Mouse (Mus musculus) v-Abl transformed pro-B cells (cell line): ENCODE data around the gene Ric8a.

Source experiments
- in situ Hi-C, 2 experiments: fragments of 400-800 bp; cut with MboI; formaldehyde crosslinking; loops; one replicate each; pipeline ENCODE4 v1.15.1; 2025; ENCODE audit not compliant: unreplicated experiment in 2 of 2

Ric8a gene

DNA sequence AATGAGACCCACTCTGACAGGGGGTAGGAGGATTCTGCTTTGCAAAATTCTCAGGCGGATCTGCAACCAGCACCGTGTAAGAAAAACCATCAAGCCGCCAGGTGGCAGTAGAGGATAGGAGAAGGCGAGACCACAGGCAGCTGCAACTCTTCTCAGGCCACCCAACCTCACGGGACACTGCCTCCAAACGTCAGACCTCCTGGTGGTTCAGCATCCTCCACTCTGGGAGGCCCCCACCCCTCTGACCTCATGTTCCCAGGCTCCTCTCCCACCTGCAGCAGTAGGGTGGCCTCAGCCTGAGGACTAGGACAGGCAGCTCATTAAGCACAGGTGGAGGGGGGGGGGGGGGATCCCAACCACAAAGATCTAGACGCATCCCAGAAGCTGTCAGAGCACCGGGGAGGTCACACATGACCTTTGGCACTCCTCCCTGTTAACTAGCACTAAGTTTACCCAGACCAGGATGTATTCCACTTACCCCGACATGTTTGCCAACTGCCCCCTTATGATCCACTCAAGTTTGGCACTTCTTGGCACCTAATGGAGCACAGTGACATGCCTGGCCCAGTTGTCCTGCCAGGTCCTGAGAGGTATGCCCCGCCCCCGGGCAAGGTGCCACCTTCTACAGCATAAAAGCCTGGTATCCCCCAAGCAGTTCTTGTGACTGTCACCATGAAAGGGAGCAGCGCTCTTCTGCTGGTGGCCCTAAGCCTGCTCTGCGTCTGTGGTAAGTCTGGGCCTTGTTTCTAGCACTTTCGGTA is 11.7 kb upstream of the Ric8a start, which contains the start of gene Scgb1c1:
Gene Scgb1c1 (plus strand): TSS at position 643 of the 761 bp plus-strand sequence.
- in situ Hi-C loops: loop anchor here (5.0 to 25.0 kb wide), 7 partner anchors 57 to 817 kb away; partner anchors contain the start of genes Cox8b (in 2 of the 2) and Muc6 (in 1 of the 2)

DNA sequence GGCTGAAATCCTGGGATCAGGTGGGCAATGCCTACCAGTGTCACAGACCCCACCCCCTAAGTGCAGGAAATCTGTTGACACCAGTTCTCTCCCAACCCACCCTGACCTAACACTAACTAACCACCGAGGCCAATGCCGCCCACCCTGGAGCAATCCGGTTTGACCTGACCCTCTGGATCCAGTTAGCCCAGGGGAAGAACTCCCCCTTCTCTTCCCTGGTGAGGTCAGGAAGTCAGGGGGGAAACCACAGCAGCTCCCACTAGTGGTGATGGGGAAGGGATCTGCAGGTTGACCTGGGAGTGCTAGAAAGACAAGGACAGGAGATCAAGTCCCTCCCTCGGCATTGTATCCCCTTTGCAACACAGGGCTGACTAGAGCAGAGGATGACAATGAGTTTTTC is 11.1 kb upstream of the Ric8a start:
- in situ Hi-C loops: loop anchor here in 1 of 2 experiments (10.0 to 25.0 kb wide), 2 partner anchors 519 to 817 kb away; partner anchors contain the start of gene Muc6

DNA sequence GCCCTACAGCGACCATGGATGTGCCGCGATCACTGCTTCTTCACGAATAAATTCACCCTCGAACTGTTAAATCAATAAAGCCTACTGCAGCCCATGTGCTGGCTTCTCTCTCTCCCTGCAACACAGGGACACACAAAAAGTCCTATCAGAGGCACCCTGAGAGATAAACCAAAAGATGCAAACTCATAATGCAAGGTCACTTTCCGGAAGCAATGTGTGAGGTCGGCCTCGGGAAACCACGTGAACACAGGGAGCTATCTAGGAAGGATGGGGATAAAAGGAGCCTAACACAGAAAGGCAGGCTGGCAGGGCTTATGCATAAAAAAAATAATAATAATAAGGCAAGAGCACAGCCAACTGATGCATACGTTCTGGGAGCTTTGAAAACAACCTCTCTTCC is 10.1 kb upstream of the Ric8a start:
- in situ Hi-C loops: loop anchor here in 1 of 2 experiments (10.0 to 25.0 kb wide), 2 partner anchors 518 to 816 kb away; partner anchors contain the start of gene Muc6

DNA sequence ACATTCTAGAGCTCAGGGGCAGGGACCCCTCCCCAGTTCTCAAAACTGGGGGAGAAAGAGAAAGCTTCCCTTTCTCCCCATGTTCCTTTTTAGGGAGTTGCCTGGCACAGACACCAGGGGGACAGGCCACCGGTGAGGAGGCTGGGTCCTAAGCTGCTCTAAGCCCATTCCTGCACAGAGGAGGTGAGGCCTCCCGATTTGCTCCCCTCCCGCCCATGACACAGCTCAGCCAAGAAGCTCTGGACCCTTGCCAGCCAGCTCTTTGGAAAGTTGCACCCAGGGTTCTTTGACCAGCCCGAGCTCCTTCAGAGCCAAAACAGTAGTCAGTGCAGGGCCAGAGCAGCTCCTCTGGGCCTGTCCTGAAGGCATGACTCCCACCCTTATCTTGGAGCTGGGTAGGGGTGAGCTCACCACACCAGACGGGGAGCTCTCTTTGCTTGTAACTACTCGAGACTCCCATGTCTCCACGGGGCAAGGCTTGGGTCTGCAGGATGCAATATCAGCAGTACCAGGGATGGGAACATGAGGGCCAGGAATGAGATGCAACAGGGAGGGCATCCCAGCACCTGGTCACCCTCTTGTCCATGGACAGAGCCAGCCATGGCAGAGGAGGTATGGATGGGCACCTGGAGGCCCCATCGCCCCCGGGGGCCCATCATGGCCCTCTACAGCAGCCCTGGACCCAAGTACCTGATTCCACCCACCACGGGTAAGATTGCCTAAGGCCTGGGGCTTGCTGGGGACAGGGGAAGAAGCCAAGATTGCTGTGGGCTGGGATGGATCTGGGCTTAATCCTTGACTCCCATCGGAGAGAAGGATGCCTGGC is 8.8 kb upstream of the Ric8a start, which contains the start of gene Odf3:
Gene Odf3 (plus strand): TSS at position 51 of the 826 bp plus-strand sequence.
- in situ Hi-C loops: loop anchor here in 1 of 2 experiments (10.0 to 25.0 kb wide), 2 partner anchors 517 to 814 kb away; partner anchors contain the start of gene Muc6

DNA sequence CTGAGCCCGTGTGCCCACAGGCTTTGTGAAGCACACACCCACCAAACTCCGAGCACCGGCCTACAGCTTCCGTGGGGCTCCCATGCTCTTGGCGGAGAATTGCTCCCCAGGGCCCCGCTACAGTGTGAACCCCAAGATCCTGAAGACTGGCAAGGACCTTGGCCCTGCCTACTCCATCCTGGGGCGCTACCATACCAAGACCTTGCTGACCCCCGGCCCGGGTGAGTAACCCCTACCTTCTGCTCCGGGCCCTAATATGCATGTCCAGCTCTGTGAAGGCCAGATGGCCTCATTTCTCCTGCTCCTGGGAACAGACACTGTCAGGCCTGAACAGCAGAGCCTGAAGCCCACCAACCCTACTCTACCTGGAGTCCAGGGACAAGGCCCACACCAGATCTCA is 8.2 kb upstream of the Ric8a start:
- in situ Hi-C loops: loop anchor here in 1 of 2 experiments (10.0 to 25.0 kb wide), 2 partner anchors 516 to 814 kb away; partner anchors contain the start of gene Muc6

DNA sequence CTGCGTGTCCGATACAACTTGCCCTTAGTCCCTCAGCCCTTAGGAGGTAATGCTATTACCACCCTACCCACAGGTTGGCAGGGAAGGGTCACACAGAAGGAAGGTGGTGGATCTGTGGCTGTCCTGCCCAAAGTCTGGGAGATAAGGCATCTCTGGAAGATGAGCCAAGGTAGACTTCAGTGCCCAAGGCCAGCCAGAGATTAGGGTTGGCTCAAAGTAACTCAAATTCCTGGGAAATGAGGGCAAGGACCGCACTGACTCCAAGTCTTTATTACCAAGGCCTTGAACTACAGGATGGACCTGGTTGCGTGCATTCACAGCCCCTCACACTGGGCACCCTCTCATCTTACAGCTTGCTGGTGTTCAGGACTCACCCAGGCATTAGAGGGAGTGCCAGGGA is 4.8 kb upstream of the Ric8a start:
- in situ Hi-C loops: loop anchor here in 1 of 2 experiments (25.0 kb wide), 1 partner anchor 1440 kb away; no protein-coding TSS in a partner anchor

DNA sequence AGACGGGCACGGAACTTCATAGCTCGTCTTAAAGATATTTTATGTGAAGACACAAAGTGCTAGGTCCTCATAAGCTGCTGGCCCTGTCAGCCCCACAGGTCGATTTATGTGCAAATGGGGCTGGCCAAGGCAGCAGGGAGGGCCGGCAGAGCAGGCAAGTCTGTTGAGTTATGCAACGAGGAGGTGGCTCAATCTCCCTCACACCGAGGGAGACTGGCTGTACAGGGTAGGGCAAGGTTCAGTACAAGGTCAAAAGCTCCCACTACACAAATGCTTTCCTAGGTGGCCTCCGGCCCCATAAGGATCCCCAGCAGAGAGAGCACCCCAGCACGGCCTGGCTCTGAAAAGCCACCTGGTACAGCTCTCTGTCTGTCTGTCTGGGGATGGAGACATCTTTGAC is 3.4 kb upstream of the Ric8a start:
- in situ Hi-C loops: loop anchor here in 1 of 2 experiments (25.0 kb wide), 1 partner anchor 1441 kb away; no protein-coding TSS in a partner anchor

DNA sequence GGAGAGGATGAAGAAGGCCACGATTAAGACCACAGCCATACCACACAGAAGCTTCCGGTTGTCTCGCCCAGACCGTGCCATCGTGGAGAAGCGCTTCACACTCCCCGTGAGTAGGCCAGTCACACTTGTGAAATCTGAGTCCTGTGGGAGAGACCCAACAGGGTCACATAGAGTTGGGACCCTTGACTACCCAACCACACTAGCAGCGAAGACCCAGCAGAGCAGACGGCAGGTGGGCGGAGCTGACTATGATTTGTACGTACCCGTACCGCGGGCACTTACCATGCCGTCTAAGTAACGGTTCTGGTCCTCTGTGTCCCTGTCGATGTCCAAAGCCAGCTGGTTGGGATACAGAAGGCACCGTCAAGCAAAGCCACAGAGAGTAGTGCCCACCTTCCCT is 2.3 kb upstream of the Ric8a start:
- in situ Hi-C loops: loop anchor here in 1 of 2 experiments (25.0 kb wide), 1 partner anchor 1442 kb away; no protein-coding TSS in a partner anchor

DNA sequence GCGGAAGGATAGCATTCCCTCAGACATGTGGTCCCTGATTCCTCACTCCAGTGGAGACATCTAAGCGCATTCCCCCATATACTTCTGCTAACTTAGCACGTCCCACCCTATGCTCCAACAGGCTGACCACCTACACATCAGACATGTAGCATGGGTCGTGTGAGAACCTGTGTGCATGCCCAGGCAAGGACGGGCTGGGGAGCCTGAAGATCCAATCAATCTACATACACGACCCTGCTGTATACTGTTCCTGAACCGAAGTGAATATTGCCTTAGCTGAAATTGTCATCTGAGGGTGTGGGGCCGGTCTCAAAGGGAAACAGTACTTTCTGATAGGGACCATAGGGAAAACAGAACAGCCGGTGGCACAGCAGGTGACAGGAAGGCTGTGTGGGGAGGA is 1.6 kb upstream of the Ric8a start:
- in situ Hi-C loops: loop anchor here in 1 of 2 experiments (25.0 kb wide), 1 partner anchor 1443 kb away; no protein-coding TSS in a partner anchor

DNA sequence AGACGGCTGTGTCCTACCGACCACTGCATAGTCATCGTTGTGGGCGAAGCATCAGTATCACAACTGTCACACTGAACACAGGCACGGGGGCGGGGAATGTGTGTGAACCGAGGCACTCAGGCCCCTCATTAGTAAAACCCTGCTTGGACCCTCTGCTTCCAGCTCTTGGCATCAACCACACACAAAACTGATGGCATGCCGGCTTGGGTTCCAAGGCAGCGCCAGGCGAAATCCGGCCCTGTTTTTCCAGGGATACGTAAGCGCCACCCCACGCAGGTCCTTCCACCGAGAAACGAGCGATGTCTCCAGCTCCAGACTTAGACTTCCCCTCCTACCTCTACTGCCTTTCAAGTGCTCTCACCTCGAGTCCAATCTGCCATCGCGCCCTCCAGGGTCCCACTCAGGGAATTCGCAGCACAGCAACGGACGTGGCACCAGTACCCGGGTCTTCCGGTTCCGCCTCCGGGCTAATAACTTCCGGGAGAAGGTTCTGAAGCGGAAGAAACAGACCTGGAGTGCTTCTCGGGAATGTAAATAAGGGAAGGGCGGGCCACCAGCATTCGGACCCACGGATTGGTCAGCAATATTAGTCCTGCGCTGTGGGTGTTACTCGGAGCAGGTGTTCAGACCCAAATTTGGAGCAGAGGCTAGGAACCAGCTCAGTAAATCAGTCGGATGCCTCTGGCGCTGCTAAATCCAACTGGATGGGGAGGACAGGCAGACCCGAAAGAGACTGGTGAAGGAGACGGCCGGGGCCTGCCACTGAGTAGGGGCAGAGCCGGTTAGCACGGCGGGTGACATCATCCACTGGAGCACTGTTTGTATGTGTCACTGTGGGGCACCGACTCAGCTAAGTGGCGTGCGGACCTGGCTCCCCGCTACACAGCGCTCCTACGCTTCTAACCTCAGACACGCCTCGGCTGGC is 635 bp upstream of the Ric8a start, which contains the start of gene Gm45785:
Gene Gm45785 (minus strand): TSS at position 472 of the 925 bp plus-strand sequence.
- in situ Hi-C loops: loop anchor here in 1 of 2 experiments (25.0 kb wide), 1 partner anchor 1444 kb away; no protein-coding TSS in a partner anchor

DNA sequence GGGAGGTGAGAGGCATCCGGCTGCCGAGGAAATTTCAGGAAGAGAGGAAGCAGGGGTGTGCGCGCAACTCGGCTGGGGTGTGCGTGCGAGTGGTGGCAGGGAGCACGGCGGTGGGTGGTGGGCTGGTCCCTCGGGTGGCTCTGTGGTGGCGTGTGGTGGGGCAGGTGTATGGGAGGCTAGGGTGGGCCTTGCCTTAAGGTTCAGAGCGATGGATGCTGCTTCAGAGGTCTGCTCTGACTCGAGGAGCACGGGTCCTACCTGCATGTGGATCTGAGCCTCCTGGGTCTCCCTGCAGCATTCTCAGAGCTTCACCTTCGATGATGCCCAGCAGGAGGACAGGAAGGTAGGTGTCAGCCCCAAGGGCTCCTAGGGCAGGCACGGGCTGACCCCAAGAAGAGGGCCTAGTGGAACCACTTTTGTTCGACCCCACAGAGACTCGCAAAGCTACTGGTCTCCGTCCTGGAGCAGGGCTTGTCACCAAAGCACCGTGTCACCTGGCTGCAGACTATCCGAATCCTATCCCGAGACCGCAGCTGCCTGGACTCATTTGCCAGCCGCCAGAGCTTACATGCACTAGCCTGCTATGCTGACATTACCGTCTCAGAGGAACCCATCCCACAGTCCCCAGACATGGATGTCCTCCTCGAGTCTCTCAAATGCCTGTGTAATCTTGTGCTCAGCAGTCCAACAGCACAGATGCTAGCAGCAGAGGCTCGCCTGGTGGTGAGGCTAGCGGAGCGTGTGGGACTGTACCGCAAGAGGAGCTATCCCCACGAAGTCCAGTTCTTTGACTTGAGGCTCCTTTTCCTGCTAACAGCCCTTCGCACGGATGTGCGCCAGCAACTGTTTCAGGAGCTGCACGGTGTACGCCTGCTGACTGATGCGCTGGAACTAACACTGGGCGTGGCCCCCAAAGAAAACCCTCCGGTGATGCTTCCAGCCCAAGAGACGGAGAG is 1.1 kb downstream of the Ric8a start, which contains the start of gene Bet1l:
Gene Bet1l (minus strand): TSS at position 28 of the 956 bp plus-strand sequence.
- in situ Hi-C loops: loop anchor here in 1 of 2 experiments (25.0 kb wide), 1 partner anchor 1446 kb away; no protein-coding TSS in a partner anchor

DNA sequence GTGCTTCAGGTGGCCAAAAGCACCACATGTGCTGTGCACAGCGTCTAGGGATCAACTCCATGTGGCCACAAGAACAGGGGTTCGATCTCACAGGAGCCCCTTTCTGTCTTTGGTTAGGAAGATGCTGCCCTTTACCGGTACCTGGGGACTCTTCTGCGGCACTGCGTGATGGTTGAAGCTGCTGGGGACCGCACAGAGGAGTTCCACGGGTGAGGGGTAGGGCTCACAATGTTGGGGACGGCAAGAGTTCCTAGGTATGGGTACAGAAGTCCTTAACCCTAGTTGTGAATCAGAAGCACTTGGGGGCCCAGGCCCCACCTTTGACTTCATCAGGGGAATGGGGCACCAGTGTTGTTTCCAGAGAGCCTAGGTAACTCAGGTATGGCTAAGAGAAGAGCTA is 2.0 kb downstream of the Ric8a start:
- in situ Hi-C loops: loop anchor here in 1 of 2 experiments (25.0 kb wide), 1 partner anchor 1446 kb away; no protein-coding TSS in a partner anchor

DNA sequence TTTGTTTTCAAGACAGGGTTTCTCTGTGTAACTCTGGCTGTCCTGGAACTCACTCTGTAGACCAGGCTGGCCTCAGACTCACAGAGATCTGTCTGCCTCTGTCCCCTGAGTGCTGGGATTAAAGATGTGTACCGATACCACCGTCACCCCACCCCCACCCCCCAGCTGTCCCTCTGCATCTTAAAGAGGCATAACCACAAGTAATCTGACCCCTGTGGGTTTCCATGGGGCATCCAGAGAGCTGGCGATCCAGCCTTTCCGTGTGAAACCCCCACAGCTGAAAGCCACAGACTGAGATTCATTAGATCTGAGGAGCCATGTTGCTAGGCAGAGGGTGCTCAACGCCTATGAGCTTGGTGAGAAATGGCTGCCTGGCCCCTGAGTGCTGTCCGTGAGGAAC is 3.2 kb downstream of the Ric8a start:
- in situ Hi-C loops: loop anchor here in 1 of 2 experiments (25.0 kb wide), 1 partner anchor 1448 kb away; no protein-coding TSS in a partner anchor

DNA sequence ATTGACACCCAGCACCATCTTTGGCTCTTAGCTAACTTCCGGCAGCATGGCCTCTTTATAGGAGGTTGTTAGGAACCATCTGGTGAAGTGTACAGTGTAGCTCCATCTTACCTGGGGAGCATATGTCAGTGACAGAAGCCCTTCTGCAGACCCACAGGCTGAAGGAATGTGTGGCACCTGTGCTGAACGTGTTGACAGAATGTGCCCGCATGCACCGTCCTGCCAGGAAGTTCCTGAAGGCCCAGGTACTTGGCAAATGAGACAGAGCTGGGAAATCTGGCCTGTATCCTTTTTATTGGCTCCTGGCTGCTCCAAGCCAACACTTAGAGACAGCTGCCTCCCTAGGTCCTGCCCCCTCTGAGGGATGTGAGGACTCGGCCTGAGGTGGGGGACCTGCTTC is 4.0 kb downstream of the Ric8a start:
- in situ Hi-C loops: loop anchor here in 1 of 2 experiments (25.0 kb wide), 1 partner anchor 1448 kb away; no protein-coding TSS in a partner anchor

DNA sequence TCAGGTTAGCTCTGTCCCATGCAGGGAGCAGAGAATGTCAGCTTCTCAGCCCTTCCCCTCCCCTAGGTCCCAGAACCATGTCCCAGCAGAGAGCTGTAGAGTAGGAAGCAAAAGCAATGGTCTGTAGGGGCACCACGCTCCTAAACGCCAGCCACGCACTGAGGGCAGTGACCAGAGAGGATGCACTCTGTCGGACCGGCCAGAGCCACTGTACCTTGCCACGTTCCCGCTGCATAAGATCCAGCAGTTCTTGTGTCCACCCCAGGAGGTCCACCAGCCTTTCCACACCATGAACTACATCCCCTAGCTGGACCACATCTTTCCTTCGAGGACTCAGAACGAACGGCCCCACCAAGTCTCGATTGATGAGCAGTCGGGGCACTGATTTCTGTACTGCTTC is 8.0 kb downstream of the Ric8a start:
- in situ Hi-C loops: loop anchor here in 1 of 2 experiments (25.0 kb wide), 1 partner anchor 1452 kb away; no protein-coding TSS in a partner anchor

DNA sequence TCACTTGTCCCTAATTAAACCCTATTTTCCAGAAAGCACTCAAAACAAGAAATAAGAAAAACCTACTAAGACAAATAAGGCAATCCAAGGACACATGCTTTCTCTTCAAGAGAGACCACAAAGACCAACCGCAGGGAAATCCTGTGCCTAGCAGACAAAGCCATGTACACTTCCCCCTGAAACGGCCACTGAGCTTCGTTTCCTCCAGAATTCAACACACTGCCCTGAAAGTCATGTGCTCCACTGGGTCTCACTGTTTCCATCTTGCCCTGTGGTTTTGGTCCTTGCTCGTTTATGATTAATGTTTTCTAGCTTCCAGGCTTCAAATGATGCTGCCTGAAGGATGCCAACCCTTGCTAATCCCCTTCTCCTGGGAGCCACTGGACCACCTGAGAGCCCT is 17.5 kb downstream of the Ric8a start:
- in situ Hi-C loops: loop anchor here in 1 of 2 experiments (10.0 to 25.0 kb wide), 2 partner anchors 581 to 1462 kb away; partner anchors contain the start of gene Pnpla2

DNA sequence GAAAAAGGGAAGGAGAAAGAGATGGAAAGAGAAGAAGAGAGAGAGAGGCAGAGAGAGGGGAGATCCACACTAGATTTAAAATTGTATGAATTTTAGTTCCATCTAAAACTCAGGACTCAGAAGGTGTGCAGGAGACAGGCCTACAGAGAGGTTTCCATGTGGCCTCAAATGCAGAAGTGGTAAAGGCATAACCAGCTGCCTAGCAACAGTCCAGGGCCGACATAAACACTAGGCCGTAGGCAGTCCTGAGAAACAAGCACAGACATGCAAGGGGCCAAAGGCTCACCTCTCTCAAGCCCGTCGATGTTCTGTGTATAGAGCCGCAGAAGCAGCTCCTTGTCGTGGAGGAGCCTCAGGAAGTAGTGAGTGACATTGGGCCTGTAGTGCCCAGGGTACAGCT is 20.6 kb downstream of the Ric8a start:
- in situ Hi-C loops: loop anchor here in 1 of 2 experiments (10.0 to 25.0 kb wide), 2 partner anchors 577 to 1965 kb away; partner anchors contain the start of genes Bnip3 and Pnpla2
